Mouse (Mus musculus) cerebellum, postnatal 25 days (tissue): ENCODE data around the gene Klk1b1.
"Not testable (repeated sequence)": the region's sequence is repeated elsewhere in the genome, so short reads cannot be mapped to it uniquely, and the experiment has no call there.

Experiments used
- DNase-seq, 2 experiments: peaks; one replicate each; pipeline ENCODE4 v3.0.0; 2021; ENCODE audit warnings: mixed read lengths in 2 of 2

The Klk1b1 gene

GRCm38 (mm10) chr7:44011868-44012267 is 45.3 kb downstream of the Klk1b1 start, which contains the start of gene Klk1b26:
Gene Klk1b26, plus strand, starts transcription at chr7:44012168.
- not testable (repeated sequence) for DNase-seq

GRCm38 (mm10) chr7:44014666-44015065 is 48.1 kb downstream of the Klk1b1 start:
- not testable (repeated sequence) for DNase-seq

- no peak for DNase-seq
Measured at GRCm38 (mm10) chr7:44015071-44015470, 48.5 kb downstream of the Klk1b1 start.
